Mouse (Mus musculus): ENCODE data around the gene Mgam.

DNA sequence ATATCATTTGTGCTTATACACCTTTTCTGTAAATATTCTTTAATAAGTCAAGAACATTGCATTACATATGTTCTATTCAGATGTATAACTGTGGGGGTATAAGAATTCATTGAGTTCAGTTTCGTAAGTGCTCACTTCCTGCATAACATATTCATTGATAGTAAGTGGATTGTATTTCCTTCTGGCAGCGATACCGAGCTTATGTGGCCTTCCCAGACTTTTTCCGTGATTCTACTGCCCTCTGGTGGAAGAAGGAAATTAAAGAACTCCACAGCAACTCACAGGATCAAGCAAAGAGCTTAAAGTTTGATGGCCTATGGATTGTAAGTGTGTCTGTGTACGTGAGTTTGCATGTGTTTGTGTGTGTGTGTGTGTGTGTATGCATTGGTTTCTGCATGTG is 60.5 kb downstream of the Mgam start:
- TF ChIP-seq TAL1 (IDR thresholded peaks at IDR 0.05; ENCODE audit: low read length) (no peak), GATA1 (IDR thresholded peaks at IDR 0.05; ENCODE audit: low read length) (no peak)

Data from erythroblast, embryonic 14.5 days (primary cell).